In genomic region chr14:67568896-67569743, GRCm38 (mm10) we compare ENCODE assay signal across 12 mouse cellular contexts.
DNase-seq lines count a peak whose midpoint lies in the region; ATAC-seq and TF ChIP-seq lines count a peak whose summit lies in the region.
"Had no signal": no experiment of that assay in that cellular context is flagged by ENCODE, and none has a peak within 500 bp of the region (broad histone marks: within the 10 kb centered on the region; RNA-seq: fewer than 3 reads in every experiment).

No protein-coding gene starts in this region.

- no peaks in the 10 kb centered on the region for H3K36me3 ChIP-seq in kidney, postnatal 0 days (ENCODE audit: insufficient read depth, low read length)
- H3K36me3 ChIP-seq in forebrain, embryonic 16.5 days (ENCODE audit: control insufficient read depth, insufficient read depth): no peaks in the 10 kb centered on the region
- H3K36me3 ChIP-seq in limb, embryonic 12.5 days: no peaks in the 10 kb centered on the region
- H3K36me3 ChIP-seq in neural tube, embryonic 15.5 days: no peaks in the 10 kb centered on the region
- no peaks in the 10 kb centered on the region for H3K36me3 ChIP-seq in thymus, adult 2 months (ENCODE audit: control insufficient read depth, insufficient read depth, low read length)
- H3K36me3 ChIP-seq: intestine, embryonic 15.5 days; liver, embryonic 12.5 days had no signal

- no peak overlapping the region for H3K4me3 ChIP-seq in kidney, postnatal 0 days (replicated peaks; ENCODE audit: low read depth, low read length)
- no peak overlapping the region for H3K4me3 ChIP-seq in forebrain, embryonic 16.5 days (replicated peaks; ENCODE audit: low read length)
- H3K4me3 ChIP-seq in limb, embryonic 12.5 days (replicated peaks): no peak overlapping the region
- H3K4me3 ChIP-seq in neural tube, embryonic 15.5 days (replicated peaks): no peak overlapping the region
- no peak overlapping the region for H3K4me3 ChIP-seq in thymus, adult 2 months (ENCODE audit: control insufficient read depth, insufficient read depth, low read length)
- H3K4me3 ChIP-seq: intestine, embryonic 15.5 days; liver, embryonic 12.5 days had no signal

- no peaks in the 10 kb centered on the region for H3K27me3 ChIP-seq in kidney, postnatal 0 days (ENCODE audit: insufficient read depth, low read length)
- H3K27me3 ChIP-seq in forebrain, embryonic 16.5 days (replicated peaks; ENCODE audit: control insufficient read depth, insufficient read depth, low read length): peaks cover 26% of the 10 kb centered on the region
- peaks cover 31% of the 10 kb centered on the region for H3K27me3 ChIP-seq in limb, embryonic 12.5 days
- H3K27me3 ChIP-seq in neural tube, embryonic 15.5 days (replicated peaks): peaks cover 6% of the 10 kb centered on the region; the same call in 1 of the 2 replicates
- H3K27me3 ChIP-seq in thymus, adult 2 months (ENCODE audit: control insufficient read depth, insufficient read depth, low read length): no peaks in the 10 kb centered on the region
- H3K27me3 ChIP-seq: intestine, embryonic 15.5 days; liver, embryonic 12.5 days had no signal

- no peak for ATAC-seq in kidney, postnatal 0 days (replicated peaks; ENCODE audit: low FRiP score, low read depth)
- 0 out of 2 replicates have a peak, but pooled peaks have one; percentile 43 for ATAC-seq in forebrain, embryonic 16.5 days
- ATAC-seq in limb, embryonic 12.5 days (ENCODE audit: insufficient number of reproducible peaks, insufficient read depth, low FRiP score, low TSS enrichment, low read depth): no peak
- peak; percentile 28; the same call in 1 of the 2 replicates for ATAC-seq in neural tube, embryonic 15.5 days (ENCODE audit: low FRiP score)
- ATAC-seq: intestine, embryonic 15.5 days; liver, embryonic 12.5 days had no signal

- H3K4me1 ChIP-seq in kidney, postnatal 0 days (replicated peaks; ENCODE audit: insufficient read depth, low read length): no peaks in the 10 kb centered on the region
- H3K4me1 ChIP-seq in forebrain, embryonic 16.5 days (replicated peaks; ENCODE audit: control insufficient read depth, insufficient read depth, low read length): peaks cover 9% of the 10 kb centered on the region
- peaks cover 37% of the 10 kb centered on the region for H3K4me1 ChIP-seq in limb, embryonic 12.5 days (replicated peaks)
- H3K4me1 ChIP-seq in neural tube, embryonic 15.5 days: peaks cover 22% of the 10 kb centered on the region
- H3K4me1 ChIP-seq in thymus, adult 2 months (replicated peaks; ENCODE audit: control insufficient read depth, insufficient read depth, low read length): no peaks in the 10 kb centered on the region
- H3K4me1 ChIP-seq: intestine, embryonic 15.5 days; liver, embryonic 12.5 days had no signal

- H3K4me2 ChIP-seq in kidney, postnatal 0 days (ENCODE audit: low read length): peak overlapping the region; percentile 31; the same call in 1 of the 2 replicates
- H3K4me2 ChIP-seq in forebrain, embryonic 16.5 days (ENCODE audit: low read length): no peak overlapping the region
- peak overlapping the region; percentile 43 for H3K4me2 ChIP-seq in limb, embryonic 12.5 days
- peak overlapping the region; percentile 9 for H3K4me2 ChIP-seq in neural tube, embryonic 15.5 days
- H3K4me2 ChIP-seq: intestine, embryonic 15.5 days; liver, embryonic 12.5 days had no signal

- TF ChIP-seq POLR2A in thymus, adult 2 months (IDR thresholded peaks at IDR 0.05; ENCODE audit: control insufficient read depth, extremely low read depth, insufficient read depth, low read length, poor library complexity): no peak

- H3K9ac ChIP-seq in kidney, postnatal 0 days (ENCODE audit: low read depth, low read length): no peak overlapping the region
- H3K9ac ChIP-seq in forebrain, embryonic 16.5 days (replicated peaks; ENCODE audit: low read depth, low read length): no peak overlapping the region
- H3K9ac ChIP-seq in limb, embryonic 12.5 days (replicated peaks): no peak overlapping the region
- no peak overlapping the region for H3K9ac ChIP-seq in neural tube, embryonic 15.5 days (replicated peaks)
- H3K9ac ChIP-seq: intestine, embryonic 15.5 days; liver, embryonic 12.5 days had no signal

- no peaks in the 10 kb centered on the region for H3K9me3 ChIP-seq in kidney, postnatal 0 days (replicated peaks; ENCODE audit: low read length)
- no peaks in the 10 kb centered on the region for H3K9me3 ChIP-seq in forebrain, embryonic 16.5 days (ENCODE audit: control insufficient read depth, low read length)
- H3K9me3 ChIP-seq in limb, embryonic 12.5 days: no peaks in the 10 kb centered on the region
- H3K9me3 ChIP-seq in neural tube, embryonic 15.5 days (replicated peaks): no peaks in the 10 kb centered on the region
- H3K9me3 ChIP-seq: intestine, embryonic 15.5 days; liver, embryonic 12.5 days had no signal

- 21% methylated on average over 22 of the region's 22 CpGs for WGBS in kidney, postnatal 0 days
- WGBS in forebrain, embryonic 16.5 days: 10% methylated on average over 22 of the region's 22 CpGs
- WGBS in limb, embryonic 12.5 days: 13% methylated on average over 22 of the region's 22 CpGs
- WGBS in neural tube, embryonic 15.5 days: 17% methylated on average over 22 of the region's 22 CpGs
- 51% methylated on average over 22 of the region's 22 CpGs for WGBS in thymus, adult 2 months

- TF ChIP-seq CTCF in kidney, postnatal 0 days (IDR thresholded peaks at IDR 0.05; ENCODE audit: low read depth): no peak
- no peak for TF ChIP-seq CTCF in thymus, adult 2 months (IDR thresholded peaks at IDR 0.05; ENCODE audit: borderline replicate concordance, control insufficient read depth, extremely low read depth, insufficient read depth, low read length, poor library complexity)

- DNase-seq in kidney, postnatal 0 days (ENCODE audit: low spot score): peak; percentile 7
- DNase-seq in kidney, postnatal 14 days: no peak
- DNase-seq in thymus, adult 2 months: no peak
- DNase-seq in right cerebral cortex, postnatal 36 days (ENCODE audit: low spot score in 2 of 2): no peak
- no peak for DNase-seq in layer of hippocampus, postnatal 14 days (ENCODE audit: low spot score in 2 of 2)
- DNase-seq: B cell, adult 2 months had no signal

- H3K27ac ChIP-seq in kidney, postnatal 0 days: no peak overlapping the region
- H3K27ac ChIP-seq in forebrain, embryonic 16.5 days (ENCODE audit: low read length): no peak overlapping the region
- H3K27ac ChIP-seq in limb, embryonic 12.5 days: 0 out of 2 replicates have a peak overlapping the region, but pooled peaks have one; percentile 8
- H3K27ac ChIP-seq in neural tube, embryonic 15.5 days (replicated peaks): no peak overlapping the region
- H3K27ac ChIP-seq in thymus, adult 2 months (ENCODE audit: control insufficient read depth, insufficient read depth, low read length): no peak overlapping the region
- H3K27ac ChIP-seq: intestine, embryonic 15.5 days; liver, embryonic 12.5 days; macrophage had no signal

Comparison
In these comparisons a context has a peak if more than half of its experiments do, and no peak if none do; other contexts are left out.
1. ATAC-seq: peak in forebrain, embryonic 16.5 days (single experiment) and neural tube, embryonic 15.5 days (single experiment); none in kidney, postnatal 0 days (single experiment) and limb, embryonic 12.5 days (single experiment).